Mouse (Mus musculus): ENCODE measurements around the gene Nol4l. TPM values are rescaled to one million over a fixed set of nuclear protein-coding genes. Genes with fewer than 3 reads are reported as not detected.

The Nol4l gene
- total RNA-seq, 2 experiments from 2014 or later = 0.94 to 1.0 TPM

- DNase-seq = no peak
- intact Hi-C loops (cut with DNase I) = no loop called here
These were observed 168.6 kb downstream of the Nol4l start for GRCm38 (mm10) chr2:153361101-153361710.

Other genes with a start within 250 kb of the Nol4l start
- 1 to 10 TPM; 2.8 to 3.5 TPM for gene Kif3b, start 238.6 kb downstream of the Nol4l start, total RNA-seq (2021)
- gene Asxl1, start 184.1 kb downstream of the Nol4l start, total RNA-seq (2021) = 10 to 100 TPM in 1 of 2 experiments, 1 to 10 TPM in 1; 7.2 to 10.8 TPM
- gene 4930404H24Rik, start 37.2 kb downstream of the Nol4l start, total RNA-seq (2021) = not detected
- gene Commd7, start 102.8 kb upstream of the Nol4l start, total RNA-seq (2021) = 10 to 100 TPM in 1 of 2 experiments, 1 to 10 TPM in 1; 9.9 to 10.3 TPM
- gene Dnmt3b, start 119.5 kb upstream of the Nol4l start, total RNA-seq (2021) = under 1 TPM; 0.35 to 0.56 TPM
- not detected for gene Dnmt3c, start 166.7 kb upstream of the Nol4l start, total RNA-seq (2021)
- gene Mapre1, start 211.3 kb upstream of the Nol4l start, total RNA-seq (2021) = 10 to 100 TPM; 34.7 to 35.9 TPM
- not detected for gene Efcab8, start 250.0 kb upstream of the Nol4l start, total RNA-seq (2021)